Mouse (Mus musculus) liver, postnatal 0 days (tissue): Measurements from ENCODE around the gene Cwc27. TPM values are rescaled to one million over a fixed set of nuclear protein-coding genes. Genes with fewer than 3 reads are reported as not detected.
A peak's percentile ranks its signal among the peaks of the same experiment; 100 is the strongest.

Experiments
- ATAC-seq: fragments of 200-750 bp; cut with Nextera tagmentation; 2 replicates; pipeline ENCODE4 v1.8.0; 2017; ENCODE audit warnings: mild to moderate bottlenecking, moderate library complexity
- DNase-seq: peaks from one replicate; pipeline ENCODE4 v3.0.0-alpha.2; 2016
- H3K27ac ChIP-seq: fragments of 300-500 bp; sonication (generic); 2 replicates; pipeline ENCODE4 v1.5.1; 2014; ENCODE audit warnings: antibody characterized with exemption, moderate library complexity, mild to moderate bottlenecking, low read depth
- H3K27me3 ChIP-seq: fragments of 300-500 bp; sonication (generic); 2 replicates; pipeline ENCODE4 v1.6.1; 2014; ENCODE audit warnings: low read length, control low read depth, mixed read lengths; ENCODE audit not compliant: insufficient read depth
- H3K36me3 ChIP-seq: fragments of 300-500 bp; sonication (generic); replicated peaks from 2 replicates; pipeline ENCODE4 v1.6.1; 2014; ENCODE audit warnings: mild to moderate bottlenecking, control low read depth, low read length, moderate library complexity, mixed read lengths; ENCODE audit not compliant: insufficient read depth
- H3K4me1 ChIP-seq: fragments of 300-500 bp; sonication (generic); 2 replicates; pipeline ENCODE4 v1.6.1; 2014; ENCODE audit warnings: antibody characterized with exemption, mild to moderate bottlenecking, control low read depth; ENCODE audit not compliant: insufficient read depth
- H3K4me2 ChIP-seq: fragments of 300-500 bp; sonication (generic); 2 replicates; pipeline ENCODE4 v1.6.1; 2014; ENCODE audit warnings: low read depth, mild to moderate bottlenecking, low read length, moderate library complexity, mixed read lengths
- H3K4me3 ChIP-seq: fragments of 300-500 bp; sonication (generic); 2 replicates; pipeline ENCODE4 v1.5.1; 2014; ENCODE audit warnings: low read depth, low read length
- H3K9ac ChIP-seq: fragments of 300-500 bp; sonication (generic); replicated peaks from 2 replicates; pipeline ENCODE4 v1.6.1; 2014; ENCODE audit warnings: mild to moderate bottlenecking, moderate library complexity
- H3K9me3 ChIP-seq: fragments of 300-500 bp; sonication (generic); 2 replicates; pipeline ENCODE4 v1.6.1; 2016; ENCODE audit warnings: mild to moderate bottlenecking, control low read depth, low read length, mixed read lengths
- CTCF ChIP-seq: sonication (generic); IDR thresholded peaks from 2 replicates; pipeline ENCODE4 v1.5.1; 2016; ENCODE audit warnings: antibody characterized with exemption, low read depth
- EP300 ChIP-seq: IDR thresholded peaks from 2 replicates; pipeline ENCODE4 v1.6.1; 2016; ENCODE audit warnings: antibody characterized with exemption, low read depth, mild to moderate bottlenecking
- WGBS: fragments of 180-500 bp; shearing (Covaris S2); extraction: QIAGEN DNeasy Blood & Tissue Kit; methylation state at CpG from one replicate; pipeline ENCODE4 v1.1.7; 2014; ENCODE audit not compliant: insufficient replicate concordance; 5-methylcytosine and 5-hydroxymethylcytosine counted together
- polyA plus RNA-seq: library from polyadenylated mRNA; unstranded; fragments of >200 nt; fragmentation: Nextera tagmentation; extraction: Ambion mirVana; gene quantifications from 2 replicates; pipeline ENCODE4 v1.2.1, GENCODE M21; 2015

The Cwc27 gene
- 6.6 and 7.8 TPM in 2 replicates for polyA plus RNA-seq

DNA sequence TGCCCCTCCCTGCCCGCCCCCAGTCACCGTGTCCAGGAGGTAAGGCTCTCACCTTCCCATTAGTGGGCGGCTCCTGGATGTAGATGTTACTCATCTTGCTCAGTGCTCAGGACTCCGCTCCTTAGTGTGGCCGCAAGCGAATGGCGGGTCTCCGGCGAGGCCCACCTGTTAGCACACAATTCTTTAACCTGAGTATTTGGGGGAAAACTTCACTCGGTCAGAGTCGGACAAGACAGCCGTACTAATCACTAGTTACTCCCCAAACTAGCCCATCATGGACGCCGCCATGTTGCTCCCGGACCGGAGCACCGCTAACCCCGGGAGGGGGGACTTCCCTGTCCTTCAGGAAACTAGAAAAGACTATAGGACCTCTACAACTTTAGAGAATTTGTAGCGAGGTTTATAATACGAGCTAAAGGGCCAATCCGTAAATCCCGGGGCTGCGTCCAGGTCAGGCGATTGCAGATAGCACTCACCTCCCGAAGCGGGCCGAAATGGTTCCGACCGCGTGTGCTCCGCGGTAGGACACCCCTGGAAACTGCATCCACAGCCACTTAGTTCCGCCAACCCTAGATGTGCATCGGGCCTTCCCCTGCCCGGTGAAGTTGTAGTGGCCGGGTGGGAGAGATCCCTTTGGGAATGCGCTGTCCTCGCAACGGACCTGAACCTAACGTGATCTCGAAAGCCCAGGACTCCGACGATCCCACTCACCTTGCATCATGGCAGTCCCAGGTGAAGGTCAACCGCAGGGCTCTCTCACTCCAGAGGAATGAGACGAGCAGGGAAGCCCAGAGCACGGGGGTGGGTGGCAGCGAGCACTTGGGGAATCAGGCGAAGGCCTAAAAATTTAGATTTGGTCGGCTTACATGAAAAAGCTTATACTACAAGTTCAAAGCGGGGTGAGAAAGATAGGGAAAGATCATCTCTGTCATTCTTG, at the start of gene Cwc27:
Gene Cwc27 (minus strand): TSS at position 508 of the 937 bp plus-strand sequence.
- peak within 1 kb of the TSS; percentile 85 for H3K9ac ChIP-seq
- ATAC-seq, result peak; percentile 96
- 0 out of 2 replicates have a peak, but pooled peaks cover 3% of the 10 kb centered on the region for H3K36me3 ChIP-seq

DNA sequence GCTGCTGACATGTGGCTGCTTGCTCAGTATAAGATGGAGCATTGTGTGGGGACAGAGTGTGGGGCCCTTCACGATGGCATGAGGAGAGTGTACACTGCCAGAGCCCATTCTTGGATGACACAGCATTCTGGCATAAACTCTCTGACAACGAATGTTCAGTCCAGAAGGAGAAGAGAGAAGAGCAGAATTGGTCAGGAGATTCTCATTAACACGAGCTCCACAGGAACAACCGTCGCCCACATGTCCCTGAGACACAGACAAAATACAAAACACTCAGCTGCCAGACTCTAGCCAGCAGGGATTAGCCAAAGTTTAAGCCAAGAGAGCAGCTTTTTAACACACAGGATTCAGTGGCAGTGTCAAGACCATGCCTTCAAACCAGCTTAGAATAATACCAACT, 49.8 kb upstream of the Cwc27 start:
- H3K4me1 ChIP-seq, result no peaks in the 10 kb centered on the region
- TF ChIP-seq CTCF (no peak), EP300 (no peak)
- no peaks in the 10 kb centered on the region for H3K9me3 ChIP-seq
- 70% methylated on average over 5 of the region's 5 CpGs for WGBS
- ATAC-seq (no peak), DNase-seq (no peak)
- H3K27ac ChIP-seq, result no peak overlapping the region
- no peak overlapping the region for H3K4me2 ChIP-seq
- H3K9ac ChIP-seq, result no peak overlapping the region
- no peak overlapping the region for H3K4me3 ChIP-seq
- H3K27me3 ChIP-seq, result 0 out of 2 replicates have a peak, but pooled peaks cover 8% of the 10 kb centered on the region
- H3K36me3 ChIP-seq, result no peaks in the 10 kb centered on the region

More for the DNA sequence above, at the start of gene Cwc27:
- Histone ChIP-seq H3K27ac (peak within 1 kb of the TSS; percentile 83), H3K27me3 (no peaks in the 10 kb centered on the region), H3K4me1 (peaks cover 16% of the 10 kb centered on the region), H3K9me3 (no peaks in the 10 kb centered on the region), H3K4me2 (peak within 1 kb of the TSS; percentile 78), H3K4me3 (peak within 1 kb of the TSS; percentile 86)
- WGBS, result under 1% methylated on average over 50 of the region's 50 CpGs
- peak; percentile 86 for DNase-seq
- TF ChIP-seq CTCF (no peak), EP300 (peak; percentile 65; the same call in 1 of the 2 replicates)

DNA sequence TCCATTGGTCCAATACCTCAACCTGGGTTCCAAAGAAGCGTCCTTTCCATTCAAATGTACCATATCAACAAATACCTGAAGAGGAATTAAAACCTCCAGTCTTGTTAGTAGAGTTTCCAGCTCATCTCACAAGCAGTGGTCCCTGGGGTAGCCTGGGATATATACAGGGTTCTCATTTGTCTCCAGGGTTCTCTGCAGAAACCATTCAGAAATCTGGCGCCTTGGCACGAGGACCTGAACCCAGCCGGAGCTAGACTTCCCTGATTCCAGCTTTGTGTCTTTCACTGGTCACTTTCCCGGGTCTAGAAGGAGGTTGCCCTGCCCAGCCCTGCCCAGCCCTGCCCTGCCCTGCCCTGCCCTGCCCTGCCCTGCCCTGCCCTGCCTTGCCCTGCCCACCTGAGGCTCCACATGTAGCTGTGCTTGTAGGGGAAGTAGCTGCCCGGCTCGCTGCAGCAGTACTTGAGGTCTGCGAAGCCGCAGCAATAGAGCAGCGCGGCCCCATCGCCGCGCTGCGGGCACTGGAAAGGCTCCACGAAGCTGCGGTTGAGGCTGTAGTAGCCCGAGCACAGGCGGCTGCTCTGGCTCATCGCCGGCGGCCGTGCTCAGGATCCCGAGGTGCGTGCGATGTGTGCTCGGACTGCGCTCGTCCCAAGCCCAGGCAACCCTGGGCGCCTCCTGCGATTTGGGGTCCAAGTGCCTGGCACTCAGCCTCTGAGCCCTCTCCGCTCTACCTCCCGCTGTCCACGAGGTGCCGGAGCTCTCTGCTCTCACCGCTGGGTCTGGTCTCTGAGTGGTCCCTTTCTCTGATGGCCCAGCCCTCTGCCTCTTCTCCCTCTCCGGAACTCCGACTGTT, 46.4 kb upstream of the Cwc27 start, which contains the start of gene Shisal2b:
Gene Shisal2b (minus strand): TSS at position 767 of the 853 bp plus-strand sequence.
- Histone ChIP-seq H3K27ac (no peak within 1 kb of the TSS), H3K4me2 (peak within 1 kb of the TSS; percentile 78), H3K27me3 (0 out of 2 replicates have a peak, but pooled peaks cover 11% of the 10 kb centered on the region), H3K4me1 (no peaks in the 10 kb centered on the region), H3K9me3 (no peaks in the 10 kb centered on the region), H3K36me3 (no peaks in the 10 kb centered on the region), H3K9ac (0 out of 2 replicates have a peak within 1 kb of the TSS, but pooled peaks have one; percentile 39), H3K4me3 (peak within 1 kb of the TSS; percentile 51)
- TF ChIP-seq EP300 (no peak), CTCF (no peak)
- WGBS, result 4% methylated on average over 36 of the region's 38 CpGs
- ATAC-seq, result peak; percentile 15
- DNase-seq, result peak; percentile 32

DNA sequence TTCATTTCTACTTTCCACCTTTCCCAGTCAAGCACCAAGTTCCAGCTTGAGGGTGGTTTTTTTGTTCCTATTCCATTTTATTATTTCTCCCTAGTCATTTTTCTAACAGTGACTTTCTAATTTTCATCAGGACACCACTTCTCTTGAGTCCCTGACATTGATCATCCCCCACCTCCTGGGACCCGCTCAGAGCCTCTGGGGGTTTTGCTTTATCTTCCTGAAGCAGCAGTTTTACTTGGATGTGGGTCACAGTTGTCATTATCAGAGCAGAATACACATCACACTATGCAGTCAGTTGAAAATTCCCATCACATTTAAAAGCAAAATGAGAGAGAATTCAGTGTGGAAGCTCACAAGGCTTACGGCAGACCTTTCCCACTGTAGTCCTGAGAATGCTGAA, 36.7 kb upstream of the Cwc27 start:
- no peak overlapping the region for H3K4me3 ChIP-seq
- WGBS, result 72% methylated on average over 2 of the region's 2 CpGs
- H3K4me1 ChIP-seq, result no peaks in the 10 kb centered on the region
- no peak overlapping the region for H3K27ac ChIP-seq
- ATAC-seq (no peak), DNase-seq (no peak)
- H3K9ac ChIP-seq, result no peak overlapping the region
- H3K36me3 ChIP-seq, result no peaks in the 10 kb centered on the region
- TF ChIP-seq EP300 (no peak), CTCF (no peak)
- H3K9me3 ChIP-seq, result no peaks in the 10 kb centered on the region
- no peaks in the 10 kb centered on the region for H3K27me3 ChIP-seq
- no peak overlapping the region for H3K4me2 ChIP-seq

DNA sequence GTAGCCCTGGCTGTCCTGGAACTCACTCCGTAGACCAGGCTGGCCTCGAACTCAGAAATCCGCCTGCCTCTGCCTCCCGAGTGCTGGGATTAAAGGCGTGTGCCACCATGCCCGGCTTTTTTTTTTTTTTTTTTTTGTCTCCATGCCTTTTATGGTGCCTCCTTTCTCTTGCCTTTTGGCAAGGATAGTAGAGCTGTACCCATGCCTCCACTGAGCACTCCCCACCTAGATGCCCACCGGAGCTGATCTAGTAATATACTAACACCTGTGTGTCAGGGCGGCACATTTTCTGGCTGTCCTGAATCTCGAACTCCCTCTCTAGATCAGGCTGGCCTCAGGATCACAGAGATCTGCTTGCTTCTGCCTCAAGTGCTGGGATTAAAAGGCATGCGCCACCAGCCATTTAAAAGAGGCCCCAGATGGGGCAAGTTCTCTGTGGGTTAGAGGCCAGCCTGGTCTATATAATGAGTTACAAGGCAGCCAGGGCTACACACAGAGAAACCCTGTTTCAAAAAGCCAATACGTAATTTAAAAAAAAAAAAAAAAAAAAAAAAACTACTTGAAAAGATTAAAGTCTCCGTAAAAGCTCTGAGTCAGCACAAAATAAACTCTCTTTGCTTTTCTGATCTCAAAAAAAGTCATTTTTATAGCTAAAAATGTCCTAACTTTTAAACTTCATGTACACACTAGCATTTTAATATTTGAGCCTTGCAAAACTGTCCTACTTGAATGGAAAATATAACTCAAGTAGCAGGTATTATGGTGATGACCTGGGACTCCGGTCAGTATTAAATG, 26.6 kb upstream of the Cwc27 start:
- TF ChIP-seq EP300 (no peak), CTCF (no peak)
- 85% methylated on average over 7 of the region's 13 CpGs for WGBS
- no peaks in the 10 kb centered on the region for H3K9me3 ChIP-seq
- H3K27me3 ChIP-seq, result no peaks in the 10 kb centered on the region
- H3K4me1 ChIP-seq, result no peaks in the 10 kb centered on the region
- H3K9ac ChIP-seq, result no peak overlapping the region
- ATAC-seq, result no peak
- H3K27ac ChIP-seq, result no peak overlapping the region
- peaks cover 4% of the 10 kb centered on the region for H3K36me3 ChIP-seq
- DNase-seq, result no peak
- no peak overlapping the region for H3K4me3 ChIP-seq
- H3K4me2 ChIP-seq, result no peak overlapping the region
